Mouse (Mus musculus) bone marrow, adult 2 months (tissue): ENCODE results near the gene T. TPM values are rescaled to one million over a fixed set of nuclear protein-coding genes. Genes with fewer than 3 reads are reported as not detected.
"Not testable (repeated sequence)": the region's sequence is repeated elsewhere in the genome, so short reads cannot be mapped to it uniquely, and the experiment has no call there.

Experiments
- H3K27ac ChIP-seq: fragments of 200-500 bp; 2 replicates; pipeline ENCODE4 v1.5.1; 2012; ENCODE audit warnings: low read depth, mild to moderate bottlenecking, control low read depth, inconsistent platforms, low read length; ENCODE audit not compliant: control insufficient read depth, poor library complexity, insufficient read depth
- H3K4me1 ChIP-seq: fragments of 200-500 bp; 2 replicates; pipeline ENCODE4 v1.6.1; 2011; ENCODE audit warnings: low read length; ENCODE audit not compliant: control insufficient read depth, insufficient read depth
- H3K4me3 ChIP-seq: fragments of 200-500 bp; replicated peaks from 2 replicates; pipeline ENCODE3; 2011; ENCODE audit warnings: mild to moderate bottlenecking, low read depth, low read length, control low read depth; ENCODE audit not compliant: control insufficient read depth
- CTCF ChIP-seq: fragments of 200-500 bp; IDR thresholded peaks from 2 replicates; pipeline ENCODE4 v1.5.1; 2011; ENCODE audit warnings: low read length, control low read depth; ENCODE audit not compliant: control insufficient read depth, insufficient read depth
- POLR2A ChIP-seq: fragments of 200-500 bp; IDR thresholded peaks from 2 replicates; pipeline ENCODE4 v1.6.1; 2011; ENCODE audit warnings: low read depth, mild to moderate bottlenecking, control low read depth, low read length, borderline replicate concordance; ENCODE audit not compliant: control insufficient read depth
- WGBS: fragments of 180-500 bp; shearing (Covaris S2); methylation state at CpG from one replicate; pipeline ENCODE4 v1.1.7; 2018; 5-methylcytosine and 5-hydroxymethylcytosine counted together
- polyA plus RNA-seq: library from polyadenylated mRNA; stranded (reverse); fragments of >200 nt; gene quantifications from 2 replicates; pipeline ENCODE4 v1.2.4, GENCODE M21; 2011; ENCODE audit warnings: low replicate concordance; ENCODE audit not compliant: missing spikeins, insufficient read depth, insufficient read length

T gene
- not detected in 2 replicates for polyA plus RNA-seq

DNA sequence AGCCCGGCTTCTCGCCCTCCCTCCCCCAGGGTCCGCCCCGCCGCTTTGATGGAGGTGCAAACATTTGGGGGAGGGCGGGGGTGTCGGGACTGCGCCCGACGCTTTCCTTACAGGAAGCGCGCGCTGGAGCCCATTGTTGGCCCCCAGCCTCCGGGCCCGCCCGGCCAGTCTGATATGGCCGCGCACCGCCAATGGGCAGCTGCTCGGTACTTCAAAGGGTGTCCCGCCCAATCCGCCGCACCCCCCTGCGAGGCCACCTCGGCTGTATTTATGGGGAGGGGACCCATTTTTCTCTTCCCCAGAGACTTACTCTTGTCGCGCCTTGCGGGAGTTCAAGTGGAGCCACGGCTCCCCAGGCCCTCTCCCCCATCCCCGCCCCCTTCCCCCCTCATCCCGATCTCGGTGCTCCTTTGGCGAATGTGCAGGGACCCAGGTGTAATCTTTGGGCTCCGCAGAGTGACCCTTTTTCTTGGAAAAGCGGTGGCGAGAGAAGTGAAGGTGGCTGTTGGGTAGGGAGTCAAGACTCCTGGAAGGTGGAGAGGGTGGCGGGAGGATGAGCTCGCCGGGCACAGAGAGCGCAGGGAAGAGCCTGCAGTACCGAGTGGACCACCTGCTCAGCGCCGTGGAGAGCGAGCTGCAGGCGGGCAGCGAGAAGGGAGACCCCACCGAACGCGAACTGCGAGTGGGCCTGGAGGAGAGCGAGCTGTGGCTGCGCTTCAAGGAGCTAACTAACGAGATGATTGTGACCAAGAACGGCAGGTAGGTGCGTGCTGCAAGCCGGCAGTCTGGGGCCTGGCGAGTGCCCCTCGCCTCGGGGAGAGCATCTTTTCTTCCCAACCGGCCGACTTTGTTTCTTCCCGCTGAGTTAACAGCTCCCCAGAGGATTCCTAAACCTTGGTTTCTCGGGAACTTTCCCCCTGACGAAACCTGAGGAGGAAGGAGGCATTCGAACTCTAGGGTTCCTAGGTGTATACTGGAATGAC is at the start of gene T:
Gene T (plus strand): TSS at position 446 of the 983 bp plus-strand sequence.
- TF ChIP-seq POLR2A (no peak), CTCF (no peak)
- Histone ChIP-seq H3K27ac (no peak within 1 kb of the TSS), H3K4me1 (no peaks in the 10 kb centered on the region), H3K4me3 (no peak within 1 kb of the TSS)
- WGBS = 6% methylated on average over 65 of the region's 65 CpGs

DNA sequence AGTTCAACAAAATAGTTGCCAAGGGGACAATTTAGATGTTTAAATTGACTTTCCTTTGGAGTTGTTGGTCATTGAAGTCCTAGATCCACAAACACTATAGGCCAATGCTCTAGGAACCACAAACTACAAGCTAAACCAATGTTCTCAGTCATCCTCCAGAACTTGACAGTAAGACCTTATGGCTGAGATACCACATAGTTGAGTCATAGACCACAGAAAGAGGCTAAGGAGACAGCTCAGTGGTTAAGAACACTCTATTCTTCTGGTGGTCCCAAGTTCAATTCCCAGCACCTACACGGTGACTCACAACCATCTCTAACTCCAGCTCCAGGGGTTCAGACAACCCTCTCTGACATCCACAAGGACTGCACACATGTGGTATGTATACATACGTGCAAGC is 48.8 kb upstream of the T start:
- Histone ChIP-seq H3K27ac (no peak overlapping the region), H3K4me3 (no peak overlapping the region), H3K4me1 (no peaks in the 10 kb centered on the region; the same call in 1 of the 2 replicates)
- TF ChIP-seq POLR2A = no peak
- 78% methylated on average over 2 of the region's 2 CpGs for WGBS

DNA sequence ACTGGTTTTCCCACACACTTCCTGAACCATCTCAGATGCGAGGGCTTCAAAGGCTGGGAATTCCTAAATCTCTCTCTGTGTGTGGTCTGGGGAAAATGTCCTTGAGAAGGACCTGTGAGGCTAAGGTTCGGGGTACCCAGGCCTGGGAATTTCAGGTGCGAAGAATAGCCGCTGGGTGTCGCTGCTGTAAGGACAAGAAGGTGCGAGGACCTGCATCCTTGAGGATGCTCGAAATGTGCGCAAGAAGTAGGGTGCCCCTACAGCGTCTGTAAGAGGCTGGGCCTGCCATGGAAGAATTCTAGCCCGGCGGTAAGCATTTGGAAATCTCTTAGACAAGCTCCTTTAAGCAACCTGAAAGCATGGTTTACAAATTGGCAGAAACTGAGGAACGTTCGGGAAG is 45.8 kb upstream of the T start:
- no peak for TF ChIP-seq POLR2A
- TF ChIP-seq CTCF = peak; percentile 51; the same call in 1 of the 2 replicates
- H3K4me3 ChIP-seq = no peak overlapping the region
- WGBS = 5% methylated on average over 13 of the region's 13 CpGs
- no peaks in the 10 kb centered on the region; the same call in 1 of the 2 replicates for H3K4me1 ChIP-seq
- no peak overlapping the region for H3K27ac ChIP-seq

DNA sequence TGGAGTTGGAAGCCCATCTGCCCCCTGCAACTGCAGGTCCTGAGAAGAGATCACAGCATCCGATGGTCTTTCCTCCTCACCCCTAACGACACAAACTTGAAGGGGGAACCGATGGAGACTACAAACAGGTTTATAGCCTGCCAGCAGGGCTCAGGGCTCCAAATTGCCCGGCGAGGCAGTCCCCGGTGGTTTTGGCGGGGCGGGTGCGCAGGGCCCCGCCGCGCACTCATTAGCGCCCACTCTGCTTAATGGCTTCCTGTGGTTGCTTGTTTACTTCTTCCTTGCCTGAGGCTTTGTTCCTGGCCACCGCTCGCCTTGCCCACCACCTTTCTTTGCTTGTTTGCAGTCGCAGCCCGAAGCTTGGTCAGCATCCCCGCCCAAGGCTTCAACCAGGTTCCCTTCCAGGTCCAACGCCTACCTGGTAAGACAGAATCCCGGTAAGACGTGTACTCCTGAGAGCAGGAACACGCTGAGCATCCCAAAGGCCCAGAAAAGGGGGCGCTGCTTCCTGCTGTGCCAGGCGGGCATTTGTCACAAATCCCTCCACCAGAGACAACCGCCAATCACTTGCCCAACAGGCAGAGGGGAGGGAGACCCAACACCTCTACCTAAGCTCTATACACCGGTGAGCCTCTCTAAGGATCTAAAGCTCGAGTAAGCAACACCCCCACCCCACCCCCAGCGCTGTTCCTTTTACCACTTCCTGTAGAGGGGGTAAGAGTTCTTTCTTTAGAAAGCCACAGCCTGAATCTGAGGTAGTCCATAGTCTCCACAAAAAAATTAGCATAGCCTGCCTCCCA is 45.0 kb upstream of the T start:
- WGBS = under 1% methylated on average over 28 of the region's 28 CpGs
- TF ChIP-seq CTCF (no peak), POLR2A (no peak)
- no peak overlapping the region for H3K27ac ChIP-seq
- H3K4me3 ChIP-seq = peak overlapping the region; percentile 18
- H3K4me1 ChIP-seq = no peaks in the 10 kb centered on the region; the same call in 1 of the 2 replicates

GRCm38 (mm10) chr17:8389790-8390095 is 44.5 kb upstream of the T start:
- Histone ChIP-seq H3K4me3 (no peak overlapping the region), H3K27ac (no peak overlapping the region), H3K4me1 (no peaks in the 10 kb centered on the region; the same call in 1 of the 2 replicates)
- TF ChIP-seq CTCF = no peak
- TF ChIP-seq POLR2A = no peak
- 15% methylated on average over 10 of the region's 10 CpGs for WGBS

DNA sequence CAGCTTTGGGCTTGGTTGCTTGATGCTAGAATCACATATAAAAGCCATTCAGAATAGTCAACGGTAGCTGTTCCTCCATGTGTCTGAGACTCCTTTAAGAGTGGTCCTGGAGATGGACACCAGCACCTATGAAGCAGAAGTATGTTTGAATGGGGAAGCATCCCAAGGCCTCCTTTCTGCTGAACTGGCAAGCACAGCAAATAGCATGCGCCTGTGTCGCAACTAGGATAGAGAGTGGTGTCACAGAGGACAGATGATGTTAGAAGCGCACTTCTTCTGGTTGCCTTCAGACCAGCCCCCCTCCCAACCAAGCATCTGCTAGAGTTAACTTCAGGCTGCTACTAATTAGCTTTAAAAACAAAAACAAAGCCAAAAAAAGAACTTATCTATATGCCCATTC is 43.7 kb upstream of the T start:
- Histone ChIP-seq H3K27ac (no peak overlapping the region), H3K4me1 (no peaks in the 10 kb centered on the region; the same call in 1 of the 2 replicates), H3K4me3 (no peak overlapping the region)
- no peak for TF ChIP-seq POLR2A
- no peak for TF ChIP-seq CTCF
- whole genome bisulfite sequencing = 48% methylated on average over 4 of the region's 4 CpGs

GRCm38 (mm10) chr17:8396371-8396770 is 37.9 kb upstream of the T start:
- 87% methylated on average over 4 of the region's 4 CpGs for WGBS
- H3K4me3 ChIP-seq = no peak overlapping the region
- no peak overlapping the region for H3K27ac ChIP-seq
- TF ChIP-seq POLR2A (no peak), CTCF (no peak)
- H3K4me1 ChIP-seq = no peaks in the 10 kb centered on the region; the same call in 1 of the 2 replicates

DNA sequence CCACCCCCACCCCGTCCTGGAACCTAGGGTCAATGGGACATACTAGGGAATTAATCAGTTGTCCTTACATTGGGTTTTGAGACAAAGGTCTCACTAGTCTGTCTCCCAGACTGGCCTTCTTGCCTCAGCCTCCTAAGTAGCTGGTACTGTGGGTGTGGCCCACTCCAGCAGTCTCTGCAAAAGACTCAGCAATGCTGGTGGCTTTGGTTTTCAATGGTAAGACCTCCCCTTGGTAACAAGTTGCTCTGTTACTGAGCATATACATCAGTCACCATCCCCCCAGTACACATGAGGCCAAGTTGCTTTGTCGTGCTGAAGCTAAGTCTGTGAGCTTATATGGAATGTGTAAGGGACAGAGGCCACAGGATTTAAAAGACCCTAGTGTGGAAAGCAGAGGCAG is 36.3 kb upstream of the T start:
- Histone ChIP-seq H3K4me1 (no peaks in the 10 kb centered on the region), H3K4me3 (no peak overlapping the region), H3K27ac (no peak overlapping the region)
- TF ChIP-seq POLR2A (no peak), CTCF (no peak)
- 69% methylated on average over 2 of the region's 2 CpGs for WGBS

GRCm38 (mm10) chr17:8403932-8404331 is 30.3 kb upstream of the T start:
- 44% methylated on average over 8 of the region's 8 CpGs for WGBS
- H3K4me1 ChIP-seq, H3K27ac ChIP-seq, H3K4me3 ChIP-seq: not testable (repeated sequence)
